Mouse (Mus musculus) limb, embryonic 14.5 days (tissue): Measurements from ENCODE around the gene Scimp. TPM values are rescaled to one million over a fixed set of nuclear protein-coding genes. Genes with fewer than 3 reads are reported as not detected.
"Not testable (repeated sequence)": the region's sequence is repeated elsewhere in the genome, so short reads cannot be mapped to it uniquely, and the experiment has no call there.

Experiments used
- ATAC-seq: fragments of 200-750 bp; cut with Nextera tagmentation; 2 replicates; pipeline ENCODE4 v1.8.0; 2017; ENCODE audit warnings: low read depth, moderate number of reproducible peaks, moderate TSS enrichment; ENCODE audit not compliant: low FRiP score
- DNase-seq: peaks from one replicate; pipeline ENCODE4 v3.0.0-alpha.2; 2015; ENCODE audit warnings: low spot score
- H3K27ac ChIP-seq: fragments of 300-500 bp; sonication (generic); replicated peaks from 2 replicates; pipeline ENCODE4 v1.5.1; 2014; ENCODE audit warnings: low read depth, mild to moderate bottlenecking, low read length, moderate library complexity, mixed read lengths
- H3K27me3 ChIP-seq: fragments of 300-500 bp; sonication (generic); 2 replicates; pipeline ENCODE4 v1.6.1; 2014; ENCODE audit warnings: low read length, mixed read lengths; ENCODE audit not compliant: control insufficient read depth, insufficient read depth
- H3K36me3 ChIP-seq: fragments of 300-500 bp; sonication (generic); 2 replicates; pipeline ENCODE4 v1.6.1; 2014; ENCODE audit warnings: mild to moderate bottlenecking, low read length, moderate library complexity, mixed read lengths; ENCODE audit not compliant: control insufficient read depth, insufficient read depth
- H3K4me1 ChIP-seq: fragments of 300-500 bp; sonication (generic); 2 replicates; pipeline ENCODE4 v1.6.1; 2014; ENCODE audit warnings: antibody characterized with exemption, low read length, mixed read lengths; ENCODE audit not compliant: control insufficient read depth, insufficient read depth
- H3K4me2 ChIP-seq: fragments of 300-500 bp; sonication (generic); replicated peaks from 2 replicates; pipeline ENCODE4 v1.6.1; 2014; ENCODE audit warnings: low read depth, mild to moderate bottlenecking, low read length, moderate library complexity; ENCODE audit not compliant: severe bottlenecking
- H3K4me3 ChIP-seq: fragments of 300-500 bp; sonication (generic); replicated peaks from 2 replicates; pipeline ENCODE4 v1.5.1; 2014; ENCODE audit warnings: low read length
- H3K9ac ChIP-seq: fragments of 300-500 bp; sonication (generic); 2 replicates; pipeline ENCODE4 v1.6.1; 2014; ENCODE audit warnings: mild to moderate bottlenecking, low read depth, low read length, moderate library complexity; ENCODE audit not compliant: severe bottlenecking
- H3K9me3 ChIP-seq: fragments of 300-500 bp; sonication (generic); 2 replicates; pipeline ENCODE4 v1.6.1; 2016; ENCODE audit warnings: low read length; ENCODE audit not compliant: control insufficient read depth
- POLR2A ChIP-seq: fragments of 200-500 bp; IDR thresholded peaks from 2 replicates; pipeline ENCODE4 v1.8.0; 2012; ENCODE audit warnings: inconsistent platforms, mild to moderate bottlenecking, moderate library complexity, borderline replicate concordance; ENCODE audit not compliant: insufficient read depth, insufficient read length; ENCODE audit errors: extremely low read depth
- WGBS: fragments of 180-500 bp; shearing (Covaris S2); extraction: QIAGEN DNeasy Blood & Tissue Kit; methylation state at CpG from one replicate; pipeline ENCODE4 v1.1.7; 2014; 5-methylcytosine and 5-hydroxymethylcytosine counted together
- polyA plus RNA-seq, 2 experiments: library from polyadenylated mRNA; depleted of rRNA in 1 of 2; stranded (reverse) in 1 of 2; unstranded in 1 of 2; fragments of >200 nt; fragmentation: Nextera tagmentation in 1 of 2; extraction: Ambion mirVana in 1 of 2; gene quantifications; 2 replicates each; pipeline versions ENCODE4 v1.2.1 to v1.2.3; 2012 to 2014

Gene Scimp
- polyA plus RNA-seq, 2 experiments = 0.05 to 0.40 TPM

DNA sequence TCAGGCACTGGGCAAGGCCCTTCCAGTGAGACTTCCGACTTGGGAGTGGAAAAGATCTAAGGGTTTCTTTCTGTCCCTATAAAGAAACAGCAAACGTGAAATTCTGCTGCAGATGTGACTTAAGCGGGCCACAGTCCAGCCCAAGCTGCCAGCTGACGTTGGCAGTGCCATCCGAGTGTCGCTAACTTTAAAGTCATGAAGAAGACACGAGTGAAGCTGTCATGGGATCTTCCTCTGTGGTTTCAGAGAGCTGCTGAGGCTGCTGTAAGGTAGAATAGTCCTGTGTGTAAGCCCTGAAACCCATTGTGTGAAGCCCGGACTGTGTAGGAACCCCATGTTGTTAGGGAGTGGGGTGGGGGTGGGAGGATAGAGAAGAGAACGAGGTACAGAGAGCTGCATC is 49.7 kb downstream of the Scimp start:
- H3K9ac ChIP-seq = no peak overlapping the region
- H3K27me3 ChIP-seq = no peaks in the 10 kb centered on the region
- no peak overlapping the region for H3K4me3 ChIP-seq
- no peaks in the 10 kb centered on the region for H3K9me3 ChIP-seq
- no peak overlapping the region for H3K4me2 ChIP-seq
- no peak for TF ChIP-seq POLR2A
- ATAC-seq (no peak), DNase-seq (no peak)
- H3K36me3 ChIP-seq = no peaks in the 10 kb centered on the region
- H3K4me1 ChIP-seq = 0 out of 2 replicates have a peak, but pooled peaks cover 4% of the 10 kb centered on the region
- H3K27ac ChIP-seq = no peak overlapping the region
- 81% methylated on average over 9 of the region's 9 CpGs for WGBS

DNA sequence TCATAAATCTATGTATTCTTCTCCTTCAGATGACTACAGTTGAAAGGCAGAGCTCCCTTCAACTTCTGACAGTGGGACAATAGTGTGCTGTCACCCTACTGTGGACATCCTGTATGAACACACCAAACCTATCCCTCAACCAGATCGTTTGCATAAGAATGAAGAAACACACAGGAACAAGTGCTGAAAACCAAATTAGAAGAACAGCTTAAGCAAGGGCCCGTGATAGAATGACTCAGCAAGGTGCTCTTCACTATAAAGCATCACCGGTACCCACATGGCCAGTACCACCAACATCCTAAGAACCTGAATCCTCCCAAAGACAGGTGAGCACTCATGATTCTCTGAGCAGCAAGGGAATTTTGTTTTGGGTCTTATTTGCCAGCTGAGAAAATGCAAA is 51.9 kb downstream of the Scimp start:
- 72% methylated on average over 3 of the region's 3 CpGs for WGBS
- not testable (repeated sequence) for H3K27me3 ChIP-seq, DNase-seq, H3K4me3 ChIP-seq, H3K36me3 ChIP-seq, H3K4me1 ChIP-seq, H3K4me2 ChIP-seq, H3K9me3 ChIP-seq, H3K9ac ChIP-seq, ATAC-seq, H3K27ac ChIP-seq

DNA sequence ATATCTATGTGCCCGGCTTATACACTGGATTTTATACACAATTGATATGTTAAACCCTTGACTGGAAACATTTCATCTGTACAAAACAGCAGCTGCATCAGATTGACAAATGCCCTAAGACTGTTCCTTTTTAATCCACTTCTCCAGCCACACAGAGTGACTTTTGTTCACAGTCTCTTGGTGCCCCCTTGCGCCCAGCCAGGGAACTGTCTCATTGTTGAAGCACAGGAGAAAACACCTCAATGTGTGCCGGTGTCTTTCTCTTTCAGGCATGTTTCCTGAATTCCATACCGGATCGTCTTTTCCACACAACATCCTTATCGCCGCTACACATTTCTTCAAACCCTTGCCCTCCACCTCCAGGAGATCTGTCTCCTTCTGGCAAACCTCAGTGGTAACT is 56.7 kb downstream of the Scimp start:
- no peak overlapping the region for H3K27ac ChIP-seq
- ATAC-seq (no peak; the same call in 1 of the 2 replicates), DNase-seq (peak; percentile 75)
- H3K36me3 ChIP-seq = no peaks in the 10 kb centered on the region
- no peaks in the 10 kb centered on the region for H3K27me3 ChIP-seq
- H3K4me1 ChIP-seq = no peaks in the 10 kb centered on the region
- no peaks in the 10 kb centered on the region for H3K9me3 ChIP-seq
- TF ChIP-seq POLR2A = no peak
- H3K9ac ChIP-seq = no peak overlapping the region
- no peak overlapping the region for H3K4me3 ChIP-seq
- H3K4me2 ChIP-seq = no peak overlapping the region
- 12% methylated on average over 7 of the region's 7 CpGs for WGBS

DNA sequence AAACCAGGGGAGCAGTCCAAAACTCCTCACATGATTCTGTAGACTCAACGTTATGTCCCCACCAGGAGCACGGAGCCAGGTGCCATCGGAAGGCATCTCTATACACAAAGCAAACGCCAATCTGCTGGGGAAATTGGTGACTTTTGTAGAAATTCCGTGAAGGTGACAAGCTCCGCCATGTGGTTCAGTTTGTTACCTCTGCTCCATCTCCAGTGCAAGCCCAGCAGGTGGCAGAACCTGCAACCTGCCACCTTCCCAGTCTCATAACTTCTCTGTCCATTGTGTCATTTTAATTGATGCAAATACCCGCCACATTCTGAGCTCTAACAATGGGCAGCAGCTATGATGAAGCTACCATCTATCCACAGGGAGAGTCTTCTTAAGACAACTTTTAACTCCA is 57.4 kb downstream of the Scimp start:
- ATAC-seq (no peak), DNase-seq (no peak)
- no peak overlapping the region for H3K27ac ChIP-seq
- no peak overlapping the region for H3K4me3 ChIP-seq
- H3K36me3 ChIP-seq = no peaks in the 10 kb centered on the region
- no peaks in the 10 kb centered on the region for H3K27me3 ChIP-seq
- TF ChIP-seq POLR2A = no peak
- no peak overlapping the region for H3K4me2 ChIP-seq
- no peaks in the 10 kb centered on the region for H3K9me3 ChIP-seq
- no peaks in the 10 kb centered on the region for H3K4me1 ChIP-seq
- no peak overlapping the region for H3K9ac ChIP-seq
- WGBS = 62% methylated on average over 7 of the region's 7 CpGs

DNA sequence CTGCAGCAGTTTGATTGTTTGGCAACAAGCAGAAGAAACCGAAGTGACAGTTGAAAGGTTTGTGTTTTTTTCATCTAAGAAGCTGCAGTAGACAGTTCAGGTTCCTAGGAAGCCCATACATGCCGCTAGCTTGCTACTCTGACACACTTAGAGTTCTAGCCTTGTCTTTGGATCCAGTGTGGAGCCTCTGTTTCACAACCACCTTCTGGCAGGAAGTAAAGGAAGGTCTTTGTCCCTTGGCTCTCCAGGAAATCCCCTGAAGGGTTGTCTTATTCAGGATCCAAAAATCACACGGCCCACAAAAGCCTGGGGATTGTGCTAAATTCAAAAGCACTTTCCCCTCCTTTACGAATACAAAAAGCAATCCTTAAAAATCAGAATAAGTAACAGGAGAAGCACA is 57.9 kb downstream of the Scimp start:
- WGBS = 71% methylated on average over 4 of the region's 4 CpGs
- no peaks in the 10 kb centered on the region for H3K27me3 ChIP-seq
- no peak for TF ChIP-seq POLR2A

DNA sequence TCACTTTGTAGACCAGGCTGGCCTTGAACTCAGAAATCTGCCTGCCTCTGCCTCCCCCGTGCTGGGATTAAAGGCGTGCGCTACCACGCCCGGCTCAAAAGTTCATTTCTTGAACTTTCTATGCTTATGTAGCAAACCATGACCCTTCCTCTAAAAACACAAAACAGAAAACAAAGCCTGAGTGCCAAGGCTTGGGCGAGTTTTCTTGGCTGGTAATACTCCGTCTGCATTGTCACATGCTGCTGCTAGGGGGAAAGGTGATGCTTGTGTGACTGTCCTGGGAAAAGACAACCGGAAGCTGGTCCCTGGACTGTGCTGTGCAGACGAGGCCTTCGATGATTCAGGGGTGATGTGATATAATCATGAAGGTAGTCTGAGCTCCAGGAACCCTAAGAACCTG is 59.2 kb downstream of the Scimp start:
- WGBS = 86% methylated on average over 10 of the region's 10 CpGs
- Histone ChIP-seq H3K4me2 (no peak overlapping the region), H3K9me3 (no peaks in the 10 kb centered on the region), H3K27ac (no peak overlapping the region), H3K4me1 (no peaks in the 10 kb centered on the region), H3K4me3 (no peak overlapping the region), H3K9ac (no peak overlapping the region), H3K36me3 (no peaks in the 10 kb centered on the region), H3K27me3 (no peaks in the 10 kb centered on the region)
- ATAC-seq = no peak
- no peak for DNase-seq
- no peak for TF ChIP-seq POLR2A

More for the DNA sequence above, 57.9 kb downstream of the Scimp start:
- Histone ChIP-seq H3K4me3 (no peak overlapping the region), H3K4me2 (no peak overlapping the region), H3K9me3 (no peaks in the 10 kb centered on the region), H3K27ac (no peak overlapping the region), H3K4me1 (no peaks in the 10 kb centered on the region), H3K36me3 (no peaks in the 10 kb centered on the region), H3K9ac (no peak overlapping the region)
- DNase-seq (no peak), ATAC-seq (no peak)
